Mouse (Mus musculus) skeletal muscle tissue, adult 2 months (tissue): ENCODE data around the gene Sva.

Source experiments
- DNase-seq: peaks from one replicate; pipeline ENCODE4 v3.0.0-alpha.2; 2012; ENCODE audit warnings: low read depth, low spot score

Sva gene

DNA sequence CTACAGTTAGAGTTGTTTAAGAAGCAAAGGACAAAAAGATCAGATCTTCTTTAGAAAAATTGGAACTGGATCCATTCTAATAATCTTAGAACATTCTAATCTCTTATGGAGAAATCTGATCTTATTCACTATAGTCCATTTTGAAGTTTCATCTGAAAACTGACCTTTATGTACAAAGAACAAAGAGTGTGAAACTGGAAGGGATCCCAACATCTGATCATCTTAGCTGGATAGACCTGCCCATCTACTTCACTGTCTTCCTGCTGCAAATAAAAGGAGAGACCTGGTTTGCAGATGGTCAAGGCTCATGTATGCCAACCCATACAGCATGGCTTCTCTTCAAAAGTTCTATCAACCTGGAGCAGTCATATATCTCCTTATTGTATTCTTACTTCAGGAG is at the start of gene Sva:
Gene Sva, plus strand, starts transcription at position 301 of the 400 bp plus-strand sequence.
- DNase-seq, result no peak
